Mouse (Mus musculus) urinary bladder, adult 18-20 months (tissue): Measurements from ENCODE around the gene Kcnip1.
A peak's percentile ranks its signal among the peaks of the same experiment; 100 is the strongest.

ENCODE experiments used
- DNase-seq, 2 experiments: peaks; one replicate each; pipeline ENCODE4 v3.0.0; 2022; ENCODE audit warnings: low spot score in 2 of 2, mixed read lengths in 2 of 2

Gene Kcnip1

DNA sequence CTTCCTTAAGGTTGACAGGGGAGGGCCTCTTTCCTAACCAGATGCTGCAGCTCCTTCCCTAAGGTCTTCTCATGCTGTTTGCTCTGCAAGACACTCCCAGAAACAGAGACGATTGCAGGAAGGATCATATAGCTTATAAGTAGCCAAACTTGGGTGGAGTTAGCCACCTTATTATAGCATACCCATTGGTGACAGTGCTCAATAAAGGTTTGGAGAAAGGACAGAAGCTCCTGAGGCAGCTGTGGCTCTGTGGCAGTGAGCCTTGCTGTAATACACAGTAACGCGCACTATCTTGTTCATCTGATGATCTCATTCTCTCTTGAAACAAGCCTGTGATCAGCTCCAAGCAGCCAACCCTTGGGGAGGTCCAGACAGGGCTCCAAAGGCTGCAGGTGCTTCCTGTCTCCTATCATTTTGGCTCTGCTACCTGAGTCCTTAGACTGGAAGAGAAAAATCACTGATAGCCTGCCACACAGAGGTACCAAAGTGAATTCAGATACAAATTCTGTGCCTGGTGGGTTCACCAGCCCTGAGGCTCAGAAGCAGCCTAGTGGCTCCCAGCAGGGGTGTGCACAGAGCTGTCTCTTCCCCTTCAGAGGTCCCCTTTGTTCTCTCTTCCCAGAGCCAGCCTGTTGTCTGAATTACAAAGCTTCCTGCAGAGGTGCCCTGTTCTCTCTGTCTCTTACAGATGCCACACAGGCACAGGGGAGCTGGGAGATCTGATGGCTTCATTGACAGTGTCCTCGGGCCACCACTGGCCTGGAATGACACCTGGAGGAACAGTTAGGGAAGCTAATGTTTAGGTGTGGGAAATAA lies 84.4 kb downstream of the Kcnip1 start:
- DNase-seq, result no peak

DNA sequence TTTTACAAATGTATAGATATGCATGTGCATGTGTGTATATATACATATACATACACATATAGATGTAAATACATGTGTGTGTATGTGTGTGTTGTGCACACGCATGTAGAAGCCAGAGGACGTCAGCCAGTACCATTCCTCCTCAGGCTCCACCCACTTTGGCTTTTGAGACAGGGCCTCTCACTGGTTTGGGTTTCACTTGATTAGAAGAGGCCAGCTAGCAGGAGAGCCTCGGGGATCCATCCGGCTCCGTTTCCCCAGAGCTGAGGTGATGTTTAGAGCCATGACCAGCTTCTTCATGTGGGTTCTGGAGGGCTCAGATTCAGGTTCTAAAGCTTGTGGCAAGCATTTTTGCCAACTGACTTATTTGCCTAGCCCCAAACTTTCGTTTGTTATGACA lies 89.5 kb downstream of the Kcnip1 start:
- no peak for DNase-seq

DNA sequence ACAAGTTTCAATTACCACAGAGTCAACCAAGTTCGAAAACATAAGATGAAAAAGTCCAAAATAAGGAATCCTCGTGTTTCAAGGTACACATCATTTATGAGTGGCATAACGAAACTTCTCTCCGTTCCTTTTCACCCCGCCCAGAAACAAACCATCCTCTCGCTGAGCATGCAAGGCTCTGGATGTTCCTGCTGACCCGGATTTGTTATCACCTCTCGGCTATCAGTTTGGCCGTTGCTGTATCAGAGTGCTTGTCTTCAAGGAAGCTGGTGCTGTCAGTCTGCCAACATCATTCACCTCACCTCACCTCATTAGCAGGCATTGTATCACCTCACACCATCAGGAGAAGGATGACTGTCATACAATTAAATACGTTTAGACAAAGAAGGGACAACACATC lies 90.6 kb downstream of the Kcnip1 start:
- no peak for DNase-seq

DNA sequence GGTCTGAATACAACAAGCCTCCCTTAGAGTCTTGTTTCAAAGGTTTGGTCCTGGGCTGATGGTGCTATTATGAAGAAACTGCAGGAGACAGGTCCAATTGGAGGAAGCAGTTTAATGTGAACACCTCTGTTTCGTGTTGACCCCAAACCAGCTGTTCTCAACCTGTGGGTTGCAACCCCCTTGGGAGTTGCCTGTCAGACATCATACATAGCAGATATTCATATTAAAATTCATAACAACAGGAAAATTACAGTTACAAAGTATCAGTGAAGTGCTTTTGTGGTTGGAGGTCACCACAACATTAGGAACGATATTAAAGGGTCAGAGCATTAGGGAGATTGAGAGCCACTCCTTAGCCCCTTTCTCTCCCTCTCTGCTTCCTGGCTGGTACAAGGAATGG lies 91.2 kb downstream of the Kcnip1 start:
- DNase-seq, result no peak

DNA sequence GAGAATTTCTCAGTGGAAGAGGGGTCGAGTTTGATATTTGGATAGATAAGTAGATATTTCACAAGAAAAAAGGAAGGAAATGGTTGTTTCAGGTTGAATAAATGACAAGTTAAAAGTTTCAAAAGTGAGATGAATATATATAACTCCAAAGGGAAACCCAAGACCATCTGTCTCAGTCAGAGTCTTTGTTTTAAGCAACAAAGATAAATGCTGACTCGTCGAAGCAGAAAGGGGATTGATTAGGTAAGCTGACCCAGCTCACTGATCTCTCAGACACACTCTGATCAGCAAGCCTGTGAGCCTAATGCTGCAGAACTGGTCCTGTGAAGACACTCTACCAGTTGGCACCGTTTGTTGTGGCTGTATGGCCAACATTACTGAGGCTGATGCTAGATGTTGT lies 101.9 kb downstream of the Kcnip1 start:
- DNase-seq, result no peak

DNA sequence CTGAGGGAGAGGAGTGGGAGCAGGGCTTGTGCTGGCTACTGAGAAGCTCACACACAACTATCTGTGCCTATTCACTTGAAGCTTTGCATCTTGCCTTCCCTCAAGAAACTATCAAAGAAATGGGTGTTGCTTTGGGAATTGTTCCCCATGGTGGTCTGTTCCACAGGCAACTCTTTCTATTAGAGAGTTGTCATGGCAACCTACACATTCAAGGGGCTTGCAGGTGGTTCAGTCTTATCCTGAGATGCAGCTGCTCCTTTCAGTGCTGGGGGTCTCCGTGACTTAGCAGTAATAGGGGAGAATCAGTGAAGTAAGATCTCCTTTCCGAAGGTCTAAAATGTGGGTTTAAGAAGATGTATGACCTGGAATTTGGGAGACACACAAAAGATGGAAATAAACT lies 102.6 kb downstream of the Kcnip1 start:
- no peak for DNase-seq

DNA sequence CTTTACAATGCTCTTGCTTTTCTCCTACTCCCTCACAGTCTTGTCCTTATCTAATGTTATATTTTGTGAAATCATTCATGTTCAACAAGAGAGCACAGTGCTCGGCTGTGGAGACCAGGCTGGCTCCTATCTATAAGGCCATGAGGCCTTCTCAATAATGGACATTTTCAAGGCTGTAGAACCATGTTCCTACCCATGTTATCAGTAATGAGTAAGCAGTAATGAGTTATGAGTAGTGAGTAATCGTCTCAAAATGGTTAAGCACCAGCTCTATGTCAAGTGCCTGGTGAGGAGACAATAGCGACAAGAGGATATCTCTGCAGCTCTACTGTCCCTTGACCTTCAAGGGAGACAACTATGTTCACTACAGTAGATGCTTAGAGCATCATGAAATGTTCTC lies 105.3 kb downstream of the Kcnip1 start:
- no peak for DNase-seq

DNA sequence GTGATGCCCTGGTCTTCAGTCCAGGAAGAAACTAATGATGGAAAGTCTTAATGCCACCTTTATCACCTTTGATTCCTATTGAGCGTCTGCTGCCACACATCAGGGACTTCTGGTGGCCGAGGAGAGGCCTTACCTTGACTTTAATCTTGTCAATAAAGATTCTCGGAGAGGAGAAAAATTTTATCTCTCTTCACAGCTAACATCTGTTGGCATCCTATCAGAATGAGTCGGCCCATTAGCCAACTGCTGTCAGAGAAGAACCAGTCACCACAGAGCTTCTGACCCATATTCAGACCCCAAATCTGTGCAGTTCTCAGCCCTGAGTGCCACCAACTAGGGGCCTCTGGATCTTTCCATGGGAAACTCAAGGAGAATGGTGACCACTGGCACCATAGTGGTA lies 107.0 kb downstream of the Kcnip1 start:
- DNase-seq, result no peak

DNA sequence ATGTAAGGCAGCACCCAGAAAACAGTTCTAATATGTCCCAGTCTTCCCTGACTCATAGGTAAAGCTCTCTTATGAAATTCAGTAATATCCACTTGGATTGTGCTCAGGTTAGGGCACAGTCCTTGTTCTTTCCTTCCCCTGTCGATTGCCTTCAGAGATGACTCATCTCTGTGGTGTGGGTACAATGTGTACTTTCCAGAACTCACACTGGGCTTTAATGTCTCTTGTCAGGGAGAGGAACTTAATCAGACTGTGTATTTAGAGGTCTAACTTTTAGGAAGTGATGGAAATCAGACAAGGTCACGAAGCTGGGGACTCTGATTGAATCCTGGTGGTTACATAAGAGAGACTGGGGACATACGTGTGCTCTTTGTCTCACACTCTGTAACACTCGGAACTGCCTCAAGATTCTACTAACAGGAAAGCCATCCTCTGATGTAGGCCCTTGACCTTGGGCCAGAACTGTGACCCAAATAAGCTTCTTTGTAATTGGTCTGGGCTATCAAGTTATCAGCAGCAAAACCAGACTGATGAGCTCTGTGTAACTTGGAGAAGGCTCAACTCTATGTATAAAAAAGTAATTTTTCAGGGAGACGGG lies 110.1 kb downstream of the Kcnip1 start:
- DNase-seq, result no peak

DNA sequence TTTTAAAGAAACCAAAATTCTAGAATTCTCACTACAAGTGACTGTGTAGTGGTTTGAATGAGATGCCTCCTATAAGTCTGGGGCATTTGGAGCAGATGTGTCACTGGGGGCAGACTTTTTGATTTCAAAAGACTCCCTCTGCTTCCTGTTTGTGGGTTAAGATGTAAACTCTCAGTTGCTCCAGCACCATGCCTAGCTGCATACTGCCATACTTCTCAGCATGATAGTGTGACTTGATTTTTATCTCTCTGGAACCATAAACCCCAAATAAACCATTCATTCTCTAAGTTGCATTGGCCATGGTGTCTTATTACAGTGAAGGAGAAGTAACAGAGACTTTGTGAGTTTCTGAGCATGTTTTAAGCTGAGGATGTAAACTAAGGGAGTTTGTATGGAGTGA lies 118.0 kb downstream of the Kcnip1 start:
- no peak for DNase-seq

DNA sequence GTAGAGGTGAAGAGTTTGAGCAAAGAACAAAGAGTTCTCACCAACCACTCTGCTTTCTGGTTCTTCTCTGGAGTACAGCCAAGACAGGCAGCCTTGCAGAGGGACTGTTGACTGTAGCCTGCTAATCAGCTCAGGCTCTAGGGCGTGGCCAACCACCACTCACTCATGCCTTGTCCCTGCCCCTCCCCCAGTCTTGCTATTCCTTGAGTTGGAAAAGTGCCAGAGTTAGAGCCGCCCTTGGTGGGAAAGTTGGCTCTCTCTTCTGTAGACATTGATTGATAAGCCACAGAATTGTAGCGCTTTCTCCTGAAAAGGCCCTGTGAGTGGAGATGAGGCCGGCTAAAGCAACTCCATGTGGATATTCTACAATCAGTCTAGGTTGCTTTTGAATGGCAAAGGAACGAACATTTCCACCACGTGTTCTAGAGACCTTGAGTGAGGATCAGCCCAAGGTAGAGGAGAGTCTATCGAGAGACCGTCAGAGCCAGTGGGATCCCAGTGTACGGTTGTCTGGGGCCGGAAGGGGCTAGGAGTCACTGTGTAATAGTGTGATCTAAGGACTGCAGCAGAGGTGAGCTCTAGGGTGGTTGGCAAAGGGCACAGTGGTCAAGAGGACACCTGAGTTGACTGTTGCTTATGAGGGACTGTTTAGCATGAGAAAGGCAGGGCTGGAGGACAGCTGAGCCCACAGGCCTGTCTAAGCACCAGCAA lies 119.7 kb downstream of the Kcnip1 start:
- DNase-seq, result peak in 1 of 2 experiments; percentile 14

DNA sequence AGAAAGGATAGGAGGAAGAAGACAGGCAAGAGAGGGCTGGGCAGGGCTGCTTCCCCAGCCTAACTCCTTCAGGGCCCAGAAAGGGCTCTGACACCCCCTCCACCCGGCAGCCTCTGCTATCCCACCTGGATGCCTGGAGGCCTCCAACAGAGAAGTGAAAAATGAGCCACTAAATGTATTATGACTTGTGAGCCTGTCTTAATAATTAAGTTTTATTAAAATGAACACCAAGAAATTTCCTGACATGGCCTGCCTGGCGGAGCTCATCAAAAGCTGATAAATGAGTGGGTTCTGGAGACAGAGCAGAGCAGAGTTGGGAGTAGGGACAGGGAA lies 120.3 kb downstream of the Kcnip1 start:
- no peak for DNase-seq

DNA sequence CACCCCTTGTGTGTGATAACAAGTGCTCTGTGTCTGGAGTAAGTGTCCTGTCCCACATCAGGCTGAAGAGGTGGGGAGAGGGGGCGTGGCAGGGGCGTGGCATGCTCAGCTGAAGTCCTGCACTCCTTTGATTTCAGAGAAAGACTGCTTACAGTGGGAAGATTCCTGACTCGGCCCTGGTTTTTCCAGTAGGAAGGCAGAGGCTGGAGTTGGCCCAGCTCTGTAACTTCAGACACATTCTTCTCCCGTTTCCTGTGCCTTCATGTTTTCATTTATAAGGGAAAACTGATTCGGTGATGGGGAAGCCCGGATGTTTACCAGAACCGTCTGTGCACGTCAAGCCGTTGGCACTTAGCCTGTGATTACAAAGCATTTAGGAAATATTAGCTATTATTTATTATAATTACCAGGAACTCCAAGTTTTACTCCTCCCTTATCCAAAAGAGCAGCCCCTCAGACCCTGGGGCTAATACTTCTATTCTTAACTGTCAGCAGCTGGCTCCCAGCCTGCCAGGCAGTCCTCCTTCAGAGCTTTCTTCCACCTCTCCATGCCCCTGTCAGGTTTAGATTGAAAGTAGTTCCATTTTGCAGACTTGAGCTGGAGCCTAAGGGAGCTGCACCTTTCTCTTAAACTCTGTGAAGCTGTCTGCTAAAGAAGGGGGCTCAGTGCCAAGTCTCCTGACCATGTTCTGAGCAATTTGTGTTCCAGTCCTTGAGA lies 120.8 kb downstream of the Kcnip1 start:
- DNase-seq, result no peak

DNA sequence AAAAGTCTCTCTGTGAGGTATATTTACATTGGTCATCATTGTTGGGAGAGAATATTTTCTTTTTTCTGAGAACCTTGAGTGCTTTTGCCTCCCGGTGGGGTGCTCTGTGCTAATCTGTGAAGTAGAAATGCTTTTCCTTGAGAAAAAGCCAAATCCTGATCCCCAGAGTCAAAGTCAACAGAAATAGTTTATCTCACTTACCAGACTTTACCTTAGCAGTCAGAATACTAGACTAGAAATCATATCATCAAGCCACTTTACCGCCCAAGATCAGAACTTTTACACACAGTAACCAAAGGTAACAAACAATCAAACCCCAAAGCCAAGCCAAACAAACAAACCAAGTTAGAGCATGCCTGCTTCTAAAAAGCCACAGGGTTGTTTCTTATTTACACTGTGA lies 122.7 kb downstream of the Kcnip1 start:
- DNase-seq, result no peak

DNA sequence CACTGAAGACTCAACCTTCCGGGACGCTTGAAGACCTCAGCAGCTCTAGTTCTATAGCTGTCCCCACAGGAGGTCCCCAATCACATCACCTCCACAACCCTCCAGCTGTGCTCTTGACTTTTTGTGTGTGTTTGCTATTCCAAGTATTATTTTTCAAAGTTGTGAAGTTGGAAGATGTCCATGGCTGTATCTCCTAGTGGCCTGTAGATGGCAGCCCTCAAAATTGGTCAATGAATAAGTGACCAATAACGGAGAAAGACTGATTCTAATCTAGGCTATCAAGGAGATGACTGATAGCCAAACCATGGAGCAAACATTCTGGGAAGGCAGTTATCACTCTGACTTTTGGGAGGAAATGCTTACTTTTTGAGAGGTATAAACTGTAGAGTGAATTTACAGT lies 123.4 kb downstream of the Kcnip1 start:
- no peak for DNase-seq

DNA sequence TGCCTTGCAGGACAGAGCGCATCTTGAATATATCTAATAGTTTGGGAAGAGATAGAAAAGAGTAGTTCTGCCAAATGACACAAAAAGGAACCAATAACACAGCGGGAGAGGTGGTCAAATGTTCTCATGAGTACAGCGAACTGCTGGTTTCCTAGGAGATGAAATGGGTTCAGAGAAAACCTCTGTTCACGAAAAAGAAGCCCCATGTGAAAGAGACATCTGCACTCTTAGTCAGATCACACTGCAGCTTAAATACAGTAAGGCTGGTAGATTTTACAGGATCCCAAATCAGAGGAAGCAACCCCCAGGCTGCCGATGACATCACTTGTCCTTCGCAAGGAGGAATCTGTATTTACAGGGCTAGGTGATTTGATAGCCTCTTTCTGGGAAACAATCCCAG lies 126.2 kb downstream of the Kcnip1 start:
- DNase-seq, result no peak

DNA sequence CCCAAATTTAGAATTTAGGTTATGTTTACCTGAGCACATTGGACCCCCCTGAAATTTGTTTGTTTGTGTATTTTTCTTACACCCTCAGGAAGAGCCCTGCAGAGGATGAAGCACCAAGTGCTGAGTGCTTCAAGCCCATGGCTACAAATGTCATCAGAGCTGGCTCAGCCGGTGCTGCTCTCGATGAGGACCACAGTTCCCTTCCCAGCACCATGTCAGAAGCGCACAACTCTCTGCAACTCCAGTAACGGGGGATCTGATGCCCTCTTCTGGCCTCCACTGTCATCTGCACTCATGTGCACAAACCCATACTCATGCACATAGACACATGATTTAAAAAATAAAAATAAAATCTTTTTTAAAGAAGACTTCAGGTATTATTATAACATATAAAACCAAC lies 128.7 kb downstream of the Kcnip1 start:
- no peak for DNase-seq

DNA sequence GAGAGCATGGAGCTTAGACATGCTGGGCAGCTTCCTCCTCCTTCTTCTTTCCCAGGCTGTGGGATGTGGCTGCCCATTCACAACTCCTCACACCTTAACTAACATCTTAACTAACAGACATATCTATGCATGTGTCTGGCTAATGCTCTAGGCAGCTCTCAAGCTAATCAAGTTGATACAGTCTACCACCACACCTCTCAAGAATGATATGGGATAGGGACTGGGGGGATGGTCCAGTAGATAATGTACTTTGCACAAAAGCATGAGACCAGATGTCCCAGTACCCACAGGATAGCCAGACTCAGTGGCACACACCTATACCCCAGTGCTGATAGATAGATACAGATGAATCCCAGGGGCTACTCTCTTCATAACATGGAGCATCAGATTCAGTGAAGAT lies 131.1 kb downstream of the Kcnip1 start:
- no peak for DNase-seq

DNA sequence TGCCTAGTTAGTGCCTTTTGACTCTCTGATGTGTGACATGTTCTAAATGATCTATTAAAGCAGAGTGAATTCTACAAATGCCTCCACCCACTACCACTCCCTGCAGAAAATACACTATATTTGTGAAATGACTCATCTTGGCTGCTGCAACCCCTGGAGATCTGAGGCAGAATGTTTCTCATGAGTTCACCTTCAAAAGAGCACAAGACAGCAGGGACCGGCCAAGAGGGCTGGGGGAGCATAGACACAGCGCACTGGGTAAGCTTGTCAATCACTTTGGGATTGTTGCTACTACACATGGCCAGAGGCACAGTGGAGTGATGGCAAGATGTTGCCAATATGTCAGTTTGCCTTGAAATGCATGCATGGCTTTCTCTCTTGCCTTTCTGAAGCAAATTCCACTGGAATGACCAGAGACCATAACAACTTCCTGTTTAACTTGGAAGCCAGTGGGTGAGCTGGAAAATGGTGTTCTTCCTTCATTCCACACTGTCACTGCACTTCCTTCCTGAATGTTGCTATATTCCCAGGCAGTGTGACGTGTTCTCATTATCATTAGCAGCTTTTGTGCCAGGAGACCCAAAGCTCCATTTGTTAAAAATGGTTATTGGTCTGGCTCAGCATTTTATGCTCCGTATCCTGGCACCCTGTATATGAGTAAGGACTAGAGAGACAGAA lies 131.9 kb downstream of the Kcnip1 start:
- DNase-seq, result no peak

DNA sequence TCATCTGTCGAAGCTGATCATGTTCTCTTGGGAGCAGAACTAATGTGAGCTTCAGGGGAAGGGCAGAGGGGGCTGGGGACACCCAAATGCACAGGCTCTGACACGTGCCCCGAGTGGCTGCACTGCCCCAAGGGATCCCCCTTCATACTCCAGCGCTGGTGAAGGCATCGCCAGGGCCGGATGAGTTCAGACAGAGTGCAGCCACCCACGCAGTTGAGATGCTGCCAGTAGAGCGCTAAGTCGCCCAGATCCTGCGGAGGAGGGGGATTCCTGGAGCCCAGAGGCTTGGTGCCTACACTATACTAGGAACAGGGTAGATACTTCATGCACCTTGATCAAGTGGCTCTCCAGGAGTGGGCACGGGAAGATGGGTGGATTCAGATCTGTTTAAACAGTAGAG lies 143.3 kb downstream of the Kcnip1 start:
- DNase-seq, result no peak

DNA sequence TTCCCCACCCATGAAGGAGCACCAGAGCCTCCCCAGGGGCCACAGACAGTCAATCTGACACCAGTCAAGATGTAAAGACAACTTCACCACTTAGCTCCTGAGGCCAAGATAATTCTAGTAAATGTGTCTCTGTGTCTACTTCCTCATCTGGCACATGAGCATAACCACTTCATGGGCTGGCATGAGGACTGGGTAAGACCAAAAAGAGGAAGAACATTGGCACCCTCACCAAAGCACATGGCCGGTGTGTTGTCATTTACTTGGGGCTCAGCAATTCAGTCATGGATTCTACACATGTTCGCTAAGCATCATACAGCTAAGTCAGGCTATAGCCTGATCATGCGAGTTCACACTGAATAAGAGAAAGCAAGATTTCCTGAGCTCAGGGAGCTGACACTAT lies 144.3 kb downstream of the Kcnip1 start:
- DNase-seq, result no peak

DNA sequence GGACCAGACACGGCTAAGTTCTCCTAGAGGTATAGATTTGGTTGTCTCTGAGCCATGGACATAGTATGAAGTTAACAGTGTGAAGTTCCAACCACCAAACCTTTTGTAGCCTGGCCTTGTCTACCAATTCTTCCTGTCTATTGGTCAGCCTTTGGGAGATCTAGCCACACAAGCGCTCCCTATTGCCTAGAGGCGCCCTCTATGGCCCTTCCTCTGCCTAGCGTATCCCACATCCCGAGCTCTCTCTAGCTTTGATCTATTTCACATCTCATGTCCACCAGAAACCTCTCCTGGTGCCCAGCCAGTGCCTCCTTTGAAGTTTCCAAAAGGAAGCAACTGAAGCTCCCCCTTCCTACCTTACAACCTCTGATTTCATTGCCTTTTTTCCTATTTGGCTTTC lies 147.0 kb downstream of the Kcnip1 start:
- no peak for DNase-seq
